Mouse (Mus musculus): ENCODE results near the gene Per2. TPM values are rescaled to one million over a fixed set of nuclear protein-coding genes. Genes with fewer than 3 reads are reported as not detected.

The Per2 gene
- total and polyA plus RNA-seq, 3 experiments, result 2.7 to 5.8 (median 4.7) TPM

- dilution Hi-C loops (cut with MboI; ENCODE audit: extremely low pct_ligation_motif_present, extremely low pct_unique_long_range_greater_than_20kb, low sequenced_read_pairs) (no loop called here), in situ Hi-C loops (cut with MboI; ENCODE audit: low pct_ligation_motif_present, low pct_unique_long_range_greater_than_20kb, low sequenced_read_pairs) (no loop called here)
- Histone ChIP-seq H3K9me3 (replicated peaks; ENCODE audit: low read length) (no peaks in the 10 kb centered on the region), H3K9ac (ENCODE audit: insufficient read depth, low read depth) (peak overlapping the region; percentile 1; the same call in 1 of the 2 replicates), H3K36me3 (replicated peaks in 1 of 2; ENCODE audit: control insufficient read depth in 1 of 2, insufficient read depth in 1 of 2, low read length in 1 of 2) (peaks cover 0 to 18% of the 10 kb centered on the region in 2 experiments), H3K4me2 (ENCODE audit: insufficient read depth, low read depth, poor library complexity, severe bottlenecking) (peak overlapping the region; percentile 19), H3K79me2 (replicated peaks; ENCODE audit: control insufficient read depth, extremely low read depth, insufficient read depth, poor library complexity, severe bottlenecking) (peaks cover 3% of the 10 kb centered on the region; the same call in 1 of the 2 replicates), H3K27me3 (replicated peaks) (no peaks in the 10 kb centered on the region), H3K4me1 (ENCODE audit: control insufficient read depth in 1 of 2, insufficient read depth in 2 of 2) (peaks cover 6 to 37% of the 10 kb centered on the region in 2 experiments; a peak in 3 of 4 replicates), H3K4me3 (replicated peaks in 1 of 3; ENCODE audit: low read depth in 2 of 3, low read length in 2 of 3, poor library complexity in 1 of 3) (peak overlapping the region; percentile 37 to 61 (median 39)), H3K27ac (ENCODE audit: insufficient read depth, low read depth) (no peak overlapping the region)
- TF ChIP-seq MAZ (IDR thresholded peaks at IDR 0.05; ENCODE audit: low read depth, low read length) (no peak), ELF1 (IDR thresholded peaks at IDR 0.05; ENCODE audit: low read depth, low read length) (no peak), TCF12 (IDR thresholded peaks at IDR 0.05; ENCODE audit: low read depth, low read length) (no peak), USF2 (conservative IDR thresholded peaks at IDR 0.05; ENCODE audit: low read depth, low read length) (no peak), POLR2A (IDR thresholded peaks at IDR 0.05; ENCODE audit: low read depth, low read length) (no peak), JUND (conservative IDR thresholded peaks at IDR 0.05; ENCODE audit: low read depth, low read length) (no peak), PAX5 (IDR thresholded peaks at IDR 0.05; ENCODE audit: low read length) (no peak), HCFC1 (IDR thresholded peaks at IDR 0.05; ENCODE audit: low read depth, low read length) (no peak), POLR2AphosphoS2 (IDR thresholded peaks at IDR 0.05; ENCODE audit: low read depth, low read length) (no peak), KAT2A (IDR thresholded peaks at IDR 0.05; ENCODE audit: insufficient replicate concordance, low read length) (no peak), SMC3 (IDR thresholded peaks at IDR 0.05; ENCODE audit: low read depth, low read length) (no peak), E2F4 (IDR thresholded peaks at IDR 0.05; ENCODE audit: insufficient replicate concordance, low read depth, low read length) (no peak), JUN (IDR thresholded peaks at IDR 0.05; ENCODE audit: insufficient read depth, low read depth, low read length) (no peak), MYC (IDR thresholded peaks at IDR 0.05; ENCODE audit: low read depth, low read length) (no peak), ETS1 (conservative IDR thresholded peaks at IDR 0.05; ENCODE audit: low read depth, low read length) (no peak), GABPA (IDR thresholded peaks at IDR 0.05; ENCODE audit: insufficient replicate concordance, low read depth, low read length) (no peak), CHD2 (IDR thresholded peaks at IDR 0.05; ENCODE audit: low read length) (no peak), RAD21 (IDR thresholded peaks at IDR 0.05; ENCODE audit: low read depth, low read length) (no peak), USF1 (IDR thresholded peaks at IDR 0.05; ENCODE audit: low read depth, low read length) (no peak)
- no peak for DNase-seq (ENCODE audit: extremely low read depth)
These were observed 945 bp upstream of the Per2 start for GRCm38 (mm10) chr1:91460069-91460468.

- no peak overlapping the region for H3K27ac ChIP-seq (ENCODE audit: insufficient read depth, low read depth)
- DNase-seq (ENCODE audit: extremely low read depth), result no peak
- dilution Hi-C loops (cut with MboI; ENCODE audit: extremely low pct_ligation_motif_present, extremely low pct_unique_long_range_greater_than_20kb, low sequenced_read_pairs), result no loop called here
These were observed 782 bp downstream of the Per2 start for GRCm38 (mm10) chr1:91458223-91458861.

More at GRCm38 (mm10) chr1:91458223-91458861, 782 bp downstream of the Per2 start:
- Histone ChIP-seq H3K9me3 (replicated peaks; ENCODE audit: low read length) (no peaks in the 10 kb centered on the region), H3K4me2 (ENCODE audit: insufficient read depth, low read depth, poor library complexity, severe bottlenecking) (peak overlapping the region; percentile 58), H3K4me1 (ENCODE audit: control insufficient read depth in 1 of 2, insufficient read depth in 2 of 2) (peaks cover 6 to 47% of the 10 kb centered on the region in 2 experiments; a peak in 3 of 4 replicates), H3K4me3 (replicated peaks in 1 of 3; ENCODE audit: low read depth in 2 of 3, low read length in 2 of 3, poor library complexity in 1 of 3) (peak overlapping the region; percentile 61 to 87 (median 76)), H3K79me2 (replicated peaks; ENCODE audit: control insufficient read depth, extremely low read depth, insufficient read depth, poor library complexity, severe bottlenecking) (peaks cover 3% of the 10 kb centered on the region; the same call in 1 of the 2 replicates), H3K9ac (ENCODE audit: insufficient read depth, low read depth) (peak overlapping the region; percentile 53), H3K36me3 (replicated peaks in 1 of 2; ENCODE audit: control insufficient read depth in 1 of 2, insufficient read depth in 1 of 2, low read length in 1 of 2) (peaks cover 0 to 12% of the 10 kb centered on the region in 2 experiments), H3K27me3 (replicated peaks) (no peaks in the 10 kb centered on the region)
- in situ Hi-C loops (cut with MboI; ENCODE audit: low pct_ligation_motif_present, low pct_unique_long_range_greater_than_20kb, low sequenced_read_pairs), result no loop called here
- peak in 1 of 2 experiments; percentile 42; a peak in 1 of 4 replicates for TF ChIP-seq CTCF (conservative IDR thresholded peaks at IDR 0.05 in 1 of 2, IDR thresholded peaks at IDR 0.05 in 1 of 2; ENCODE audit: low read depth in 2 of 2, low read length in 2 of 2)
- TF ChIP-seq KAT2A (IDR thresholded peaks at IDR 0.05; ENCODE audit: insufficient replicate concordance, low read length), result no peak
- peak; percentile 2; the same call in 1 of the 2 replicates for TF ChIP-seq SMC3 (IDR thresholded peaks at IDR 0.05; ENCODE audit: low read depth, low read length)
- no peak for TF ChIP-seq POLR2A (IDR thresholded peaks at IDR 0.05; ENCODE audit: low read depth, low read length)
- no peak for TF ChIP-seq CHD1 (IDR thresholded peaks at IDR 0.05; ENCODE audit: low read depth, low read length)
- TF ChIP-seq RAD21 (IDR thresholded peaks at IDR 0.05; ENCODE audit: low read depth, low read length), result peak; percentile 32
- TF ChIP-seq MAX (IDR thresholded peaks at IDR 0.05; ENCODE audit: low read length), result no peak
- TF ChIP-seq SIN3A (IDR thresholded peaks at IDR 0.05; ENCODE audit: low read length), result no peak
- no peak for TF ChIP-seq ZKSCAN1 (IDR thresholded peaks at IDR 0.05; ENCODE audit: borderline replicate concordance, low read depth, low read length)
- no peak for TF ChIP-seq MAZ (IDR thresholded peaks at IDR 0.05; ENCODE audit: low read depth, low read length)
- TF ChIP-seq UBTF (IDR thresholded peaks at IDR 0.05; ENCODE audit: low read depth, low read length), result no peak
- TF ChIP-seq ZC3H11A (IDR thresholded peaks at IDR 0.05; ENCODE audit: low read depth, low read length), result no peak
